Mouse (Mus musculus): ENCODE data around the gene Ednrb.

Gene Ednrb

GRCm38 (mm10) chr14:103844011-103844549 lies at the start of gene Ednrb:
Gene Ednrb (minus strand): TSS chr14:103844402.
- peak in 1 of 2 experiments; percentile 19 for DNase-seq (ENCODE audit: low spot score in 2 of 2)

- DNase-seq (ENCODE audit: low spot score in 2 of 2), result no peak
Observed at GRCm38 (mm10) chr14:103892411-103892938, 48.3 kb upstream of the Ednrb start.

GRCm38 (mm10) chr14:103890761-103891160 lies 46.6 kb upstream of the Ednrb start:
- no peak for DNase-seq (ENCODE audit: low spot score in 2 of 2)

GRCm38 (mm10) chr14:103884892-103885575 lies 40.8 kb upstream of the Ednrb start:
- no peak for DNase-seq (ENCODE audit: low spot score in 2 of 2)

GRCm38 (mm10) chr14:103882943-103883342 lies 38.7 kb upstream of the Ednrb start:
- DNase-seq (ENCODE audit: low spot score in 2 of 2), result no peak

- no peak for DNase-seq (ENCODE audit: low spot score in 2 of 2)
Observed at GRCm38 (mm10) chr14:103877117-103877516, 32.9 kb upstream of the Ednrb start.

- no peak for DNase-seq (ENCODE audit: low spot score in 2 of 2)
Observed at GRCm38 (mm10) chr14:103876598-103876997, 32.4 kb upstream of the Ednrb start.

- no peak for DNase-seq (ENCODE audit: low spot score in 2 of 2)
Observed at GRCm38 (mm10) chr14:103866636-103867035, 22.4 kb upstream of the Ednrb start.

GRCm38 (mm10) chr14:103865226-103865625 lies 21.0 kb upstream of the Ednrb start:
- DNase-seq (ENCODE audit: low spot score in 2 of 2), result no peak

- DNase-seq (ENCODE audit: low spot score in 2 of 2), result no peak
Observed at GRCm38 (mm10) chr14:103850071-103850845, 6.1 kb upstream of the Ednrb start.

- no peak for DNase-seq (ENCODE audit: low spot score in 2 of 2)
Observed at GRCm38 (mm10) chr14:103845716-103846115, 1.5 kb upstream of the Ednrb start.

GRCm38 (mm10) chr14:103844944-103845343 lies 742 bp upstream of the Ednrb start:
- no peak for DNase-seq (ENCODE audit: low spot score in 2 of 2)

GRCm38 (mm10) chr14:103843371-103844001 lies 716 bp downstream of the Ednrb start:
- peak in 1 of 2 experiments; percentile 43 for DNase-seq (ENCODE audit: low spot score in 2 of 2)

GRCm38 (mm10) chr14:103842896-103843295 lies 1.3 kb downstream of the Ednrb start:
- no peak for DNase-seq (ENCODE audit: low spot score in 2 of 2)

GRCm38 (mm10) chr14:103840436-103840835 lies 3.8 kb downstream of the Ednrb start:
- DNase-seq (ENCODE audit: low spot score in 2 of 2), result no peak

GRCm38 (mm10) chr14:103838887-103839286 lies 5.3 kb downstream of the Ednrb start:
- no peak for DNase-seq (ENCODE audit: low spot score in 2 of 2)

- no peak for DNase-seq (ENCODE audit: low spot score in 2 of 2)
Observed at GRCm38 (mm10) chr14:103834589-103834988, 9.6 kb downstream of the Ednrb start.

GRCm38 (mm10) chr14:103834147-103834546 lies 10.1 kb downstream of the Ednrb start:
- no peak for DNase-seq (ENCODE audit: low spot score in 2 of 2)

GRCm38 (mm10) chr14:103832472-103832871 lies 11.7 kb downstream of the Ednrb start:
- no peak for DNase-seq (ENCODE audit: low spot score in 2 of 2)

- DNase-seq (ENCODE audit: low spot score in 2 of 2), result no peak
Observed at GRCm38 (mm10) chr14:103831007-103831406, 13.2 kb downstream of the Ednrb start.

- DNase-seq (ENCODE audit: low spot score in 2 of 2), result no peak
Observed at GRCm38 (mm10) chr14:103826343-103826742, 17.9 kb downstream of the Ednrb start.

GRCm38 (mm10) chr14:103825934-103826333 lies 18.3 kb downstream of the Ednrb start:
- no peak for DNase-seq (ENCODE audit: low spot score in 2 of 2)

All from urinary bladder, postnatal 4 days (tissue).